Mouse (Mus musculus) adrenal gland, adult 18-20 months (tissue): Measurements from ENCODE around the gene Tcf15. TPM values are rescaled to one million over a fixed set of nuclear protein-coding genes. Genes with fewer than 3 reads are reported as not detected.

Experiments used
- DNase-seq, 2 experiments: peaks; one replicate each; pipeline ENCODE4 v3.0.0; 2021 to 2022; ENCODE audit warnings: low spot score in 2 of 2
- total RNA-seq, 2 experiments: library from RNA; stranded (reverse); gene quantifications; 1 replicate in 1 of 2; 2 replicates in 1 of 2; pipeline ENCODE4 v1.2.3; 2021

The Tcf15 gene
- total RNA-seq, 2 experiments from 2014 or later, result 1.9 to 4.3 TPM

- no peak for DNase-seq
These were observed 24.0 kb upstream of the Tcf15 start for GRCm38 (mm10) chr2:152119228-152119865.

GRCm38 (mm10) chr2:152122896-152123295, 20.5 kb upstream of the Tcf15 start:
- DNase-seq, result no peak

DNA sequence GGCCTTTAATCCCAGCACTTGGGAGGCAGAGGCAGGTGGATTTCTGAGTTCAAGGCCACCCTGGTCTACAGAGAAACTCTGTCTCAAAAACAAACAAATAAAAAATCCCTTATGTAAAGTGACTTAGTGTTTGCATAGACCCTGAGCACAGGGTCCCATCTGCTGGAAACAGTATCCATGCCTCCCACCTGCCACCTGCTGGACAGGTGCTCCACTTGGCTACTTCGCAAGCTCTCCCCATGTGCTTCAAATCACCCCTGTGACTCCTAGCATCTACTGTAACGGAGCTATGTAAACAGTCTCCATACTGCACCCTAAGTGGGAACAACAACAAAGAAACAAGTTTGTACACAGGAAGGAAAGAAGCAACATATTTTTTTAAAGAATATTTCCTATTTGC, 14.8 kb upstream of the Tcf15 start:
- DNase-seq, result no peak

DNA sequence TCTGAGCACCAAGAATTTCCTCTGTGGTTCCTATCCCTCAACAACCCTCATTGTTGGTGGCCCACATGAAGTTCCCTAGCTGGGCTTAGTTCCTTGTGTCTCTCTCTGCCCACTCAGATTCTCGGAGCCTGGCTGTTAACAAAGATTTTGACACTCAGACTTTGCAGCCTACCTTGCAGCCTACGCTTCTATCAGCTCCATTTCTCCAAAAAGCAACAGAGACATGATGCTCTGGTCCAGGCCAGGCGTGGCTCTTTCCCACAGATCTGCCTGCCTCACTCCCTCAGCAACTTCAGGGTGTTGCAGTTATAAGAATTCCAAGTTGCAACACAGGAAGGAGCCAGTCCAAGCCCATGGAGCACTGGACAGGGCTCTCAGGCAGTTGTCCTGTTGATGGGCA, 13.6 kb upstream of the Tcf15 start:
- no peak for DNase-seq

GRCm38 (mm10) chr2:152132016-152132415, 11.3 kb upstream of the Tcf15 start:
- no peak for DNase-seq

GRCm38 (mm10) chr2:152132691-152133090, 10.7 kb upstream of the Tcf15 start:
- no peak for DNase-seq

GRCm38 (mm10) chr2:152139191-152139987, 4.0 kb upstream of the Tcf15 start:
- no peak for DNase-seq

- DNase-seq, result no peak
These were observed 2.4 kb upstream of the Tcf15 start for GRCm38 (mm10) chr2:152140941-152141340.

GRCm38 (mm10) chr2:152141491-152141890, 1.9 kb upstream of the Tcf15 start:
- DNase-seq, result no peak

DNA sequence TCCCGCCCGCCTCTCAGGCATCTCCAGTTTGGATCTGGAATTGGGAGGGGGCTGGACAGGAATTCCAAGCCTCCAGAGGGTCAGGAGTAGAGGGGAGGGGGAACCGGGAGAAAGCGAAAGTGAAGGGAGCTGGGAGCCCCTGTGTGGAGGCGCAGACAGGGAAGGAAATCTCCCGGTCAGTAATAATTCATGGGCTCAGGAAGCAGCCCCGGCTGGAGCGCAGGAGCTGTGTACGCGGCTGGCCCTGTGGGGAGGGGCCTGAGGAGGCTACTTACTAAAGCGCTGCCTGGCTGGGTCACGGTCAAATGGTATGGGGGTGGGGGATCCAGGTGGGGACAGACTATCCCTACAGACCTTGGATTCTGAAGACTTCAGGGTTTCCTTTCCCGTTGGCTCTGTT, 1.3 kb upstream of the Tcf15 start:
- peak in 1 of 2 experiments; percentile 40 for DNase-seq

GRCm38 (mm10) chr2:152142571-152142970, 790 bp upstream of the Tcf15 start:
- no peak for DNase-seq

DNA sequence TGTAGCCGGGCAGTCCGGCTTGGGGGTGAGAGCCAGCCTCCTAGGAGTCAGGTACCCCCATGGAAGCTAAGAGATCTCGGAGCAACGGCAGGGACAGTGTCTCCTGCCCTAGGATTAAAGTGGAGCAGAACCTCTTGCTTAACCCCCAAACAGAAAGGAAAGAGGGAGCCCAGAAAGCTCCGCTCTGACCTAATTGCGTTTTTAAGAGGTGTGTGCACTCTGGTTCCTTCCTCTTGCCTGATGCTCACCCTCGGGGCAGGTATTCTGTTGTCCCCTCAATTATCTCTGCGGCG, 743 bp downstream of the Tcf15 start:
- DNase-seq, result no peak

GRCm38 (mm10) chr2:152144501-152144900, 1.1 kb downstream of the Tcf15 start:
- DNase-seq, result no peak

- no peak for DNase-seq
These were observed 2.4 kb downstream of the Tcf15 start for GRCm38 (mm10) chr2:152145711-152146110.

- no peak for DNase-seq
These were observed 3.7 kb downstream of the Tcf15 start for GRCm38 (mm10) chr2:152147079-152147478.

- DNase-seq, result no peak
These were observed 5.3 kb downstream of the Tcf15 start for GRCm38 (mm10) chr2:152148675-152149074.

- no peak for DNase-seq
These were observed 6.5 kb downstream of the Tcf15 start for GRCm38 (mm10) chr2:152149891-152150290.

DNA sequence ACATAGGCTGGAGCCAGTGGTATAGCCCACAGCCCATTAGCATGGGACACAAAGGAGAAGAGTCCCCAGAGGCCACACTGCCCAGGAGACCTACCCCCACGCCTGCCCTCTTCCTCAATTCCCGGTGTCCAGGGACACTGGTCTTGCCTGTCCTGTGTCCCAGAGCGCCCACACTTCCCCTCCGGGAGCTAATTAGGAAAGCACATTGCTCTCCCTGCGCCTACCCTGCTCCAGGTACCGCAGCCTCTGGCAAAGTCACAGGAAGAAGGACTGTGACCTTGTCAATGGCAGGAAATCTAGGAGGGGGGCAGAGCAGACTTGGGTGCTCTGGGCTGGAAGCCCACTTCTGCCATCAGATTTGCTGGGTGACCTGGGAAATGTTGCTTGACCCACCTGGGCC, 7.0 kb downstream of the Tcf15 start:
- no peak for DNase-seq

- no peak for DNase-seq
These were observed 10.0 kb downstream of the Tcf15 start for GRCm38 (mm10) chr2:152153361-152153760.

- peak; percentile 16 to 50 for DNase-seq
These were observed 12.2 kb downstream of the Tcf15 start for GRCm38 (mm10) chr2:152155414-152156208.

GRCm38 (mm10) chr2:152156471-152156870, 13.1 kb downstream of the Tcf15 start:
- peak in 1 of 2 experiments; percentile 2 for DNase-seq

DNA sequence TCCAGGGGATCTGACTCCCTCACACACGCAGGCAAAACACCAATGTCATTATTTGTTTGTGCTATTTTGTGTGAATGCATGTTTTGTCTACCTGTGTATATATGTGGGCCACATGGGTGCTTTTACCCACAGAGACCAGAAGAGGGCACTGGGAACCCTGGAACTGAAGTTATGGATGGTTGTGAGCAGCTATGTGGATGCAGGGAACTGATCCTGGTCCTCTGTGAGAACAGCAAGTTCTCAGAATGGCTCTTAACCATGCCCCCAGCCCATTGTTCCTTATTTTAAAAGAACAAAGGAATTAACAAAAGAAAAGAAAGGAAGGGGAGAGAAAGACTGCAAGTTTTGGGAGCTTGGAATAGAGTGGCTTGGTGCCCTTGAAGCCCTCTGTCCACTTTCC, 16.1 kb downstream of the Tcf15 start:
- DNase-seq, result no peak
